Comparison of ENCODE assay signal across 10 mouse cellular contexts in genomic region chrX:133655876-133656538, GRCm38 (mm10). TPM values are rescaled to one million over a fixed set of nuclear protein-coding genes. Genes with fewer than 3 reads are reported as not detected.
DNase-seq lines count a peak whose midpoint lies in the region; ATAC-seq and TF ChIP-seq lines count a peak whose summit lies in the region.
"Had no signal": no experiment of that assay in that cellular context is flagged by ENCODE, and none has a peak within 500 bp of the region (broad histone marks: within the 10 kb centered on the region; RNA-seq: fewer than 3 reads in every experiment).

No protein-coding gene starts in this region.

- no peak overlapping the region for H3K27ac ChIP-seq in lung, postnatal 0 days (ENCODE audit: low read length)
- H3K27ac ChIP-seq in forebrain, embryonic 13.5 days, result no peak overlapping the region
- no peak overlapping the region for H3K27ac ChIP-seq in left cerebral cortex, adult 2 months
- H3K27ac ChIP-seq: macrophage had no signal

- no peak for TF ChIP-seq POLR2A in myocyte (IDR thresholded peaks at IDR 0.05; ENCODE audit: insufficient read length, low read depth)

- H3K27me3 ChIP-seq in lung, postnatal 0 days (replicated peaks; ENCODE audit: insufficient read depth, low read length), result no peaks in the 10 kb centered on the region
- H3K27me3 ChIP-seq in forebrain, embryonic 13.5 days, result no peaks in the 10 kb centered on the region
- no peaks in the 10 kb centered on the region for H3K27me3 ChIP-seq in myocyte (ENCODE audit: control insufficient read depth, insufficient read depth, insufficient read length)

- H3K9ac ChIP-seq in lung, postnatal 0 days (replicated peaks; ENCODE audit: low read depth), result no peak overlapping the region
- H3K9ac ChIP-seq in forebrain, embryonic 13.5 days, result no peak overlapping the region

- 42% methylated on average over 11 of the region's 11 CpGs for WGBS in lung, postnatal 0 days
- WGBS in forebrain, embryonic 13.5 days, result 30% methylated on average over 11 of the region's 11 CpGs

- no peaks in the 10 kb centered on the region for H3K4me1 ChIP-seq in lung, postnatal 0 days (ENCODE audit: insufficient read depth, low read depth, low read length)
- H3K4me1 ChIP-seq in forebrain, embryonic 13.5 days, result peaks cover 30% of the 10 kb centered on the region

- H3K79me2 ChIP-seq in myocyte (ENCODE audit: control insufficient read depth, insufficient read depth), result peaks cover 21% of the 10 kb centered on the region

- intact Hi-C loops in left cerebral cortex, adult 2 months (cut with DNase I), result loop anchor here (10.0 kb wide), 1 partner anchor 1201 kb away; no protein-coding TSS in a partner anchor

- H3ac ChIP-seq in myocyte (ENCODE audit: control insufficient read depth, insufficient read length), result no peak overlapping the region

- TF ChIP-seq EP300 in lung, postnatal 0 days (IDR thresholded peaks at IDR 0.05), result no peak

- no peak for DNase-seq in lung, postnatal 0 days (ENCODE audit: low spot score)
- no peak for DNase-seq in lung, postnatal 36 days
- DNase-seq in embryo, embryonic 11 days, result peak; percentile 26
- no peak for DNase-seq in left cerebral cortex, adult 2 months (ENCODE audit: extremely low spot score in 1 of 2, low spot score in 2 of 2)
- no peak for DNase-seq in testis, postnatal 10 days (ENCODE audit: low spot score)
- DNase-seq: gastrocnemius, postnatal 10 days had no signal

- TF ChIP-seq CTCF in lung, postnatal 0 days (IDR thresholded peaks at IDR 0.05), result no peak
- no peak for TF ChIP-seq CTCF in left cerebral cortex, adult 2 months (IDR thresholded peaks at IDR 0.05)

- H3K9me3 ChIP-seq in lung, postnatal 0 days (ENCODE audit: low read length), result no peaks in the 10 kb centered on the region
- H3K9me3 ChIP-seq in forebrain, embryonic 13.5 days (replicated peaks), result no peaks in the 10 kb centered on the region

- no peak overlapping the region for H3K4me3 ChIP-seq in lung, postnatal 0 days (ENCODE audit: low read depth, low read length)
- H3K4me3 ChIP-seq in forebrain, embryonic 13.5 days, result no peak overlapping the region
- H3K4me3 ChIP-seq in myocyte, result no peak overlapping the region
- H3K4me3 ChIP-seq in left cerebral cortex, adult 2 months, result no peak overlapping the region

- no peak overlapping the region for H3K4me2 ChIP-seq in lung, postnatal 0 days (replicated peaks; ENCODE audit: low read depth, low read length)
- H3K4me2 ChIP-seq in forebrain, embryonic 13.5 days, result peak overlapping the region; percentile 10; the same call in 1 of the 2 replicates
- H3K4me2 ChIP-seq in myocyte (ENCODE audit: low read depth), result peak overlapping the region; percentile 28

- peak; percentile 32; the same call in 1 of the 2 replicates for ATAC-seq in lung, postnatal 0 days
- peak; percentile 79 for ATAC-seq in forebrain, embryonic 13.5 days

- no peaks in the 10 kb centered on the region for H3K36me3 ChIP-seq in lung, postnatal 0 days (ENCODE audit: insufficient read depth, low read length)
- no peaks in the 10 kb centered on the region for H3K36me3 ChIP-seq in forebrain, embryonic 13.5 days (ENCODE audit: poor library complexity, severe bottlenecking)
- H3K36me3 ChIP-seq in myocyte (ENCODE audit: control insufficient read depth, insufficient read depth), result no peaks in the 10 kb centered on the region

TF ChIP-seq in myocyte, 11 proteins besides CTCF, POLR2A, EP300 and RAD21:
- TF ChIP-seq MYOD1 (IDR thresholded peaks at IDR 0.05; ENCODE audit: control insufficient read depth in 1 of 3, insufficient read length in 2 of 3, low read depth in 2 of 3) (peak in 2 of 3 experiments; percentile 6 to 22), USF1 (IDR thresholded peaks at IDR 0.05; ENCODE audit: low read depth) (no peak), MAX (IDR thresholded peaks at IDR 0.05; ENCODE audit: low read depth) (no peak), TCF12 (IDR thresholded peaks at IDR 0.05; ENCODE audit: insufficient read depth, poor library complexity, severe bottlenecking) (no peak)

RNA-seq across cellular contexts. Expression of gene Pcdh19, which starts 32.8 kb away (rescaled TPM):
- polyA plus RNA-seq in lung, postnatal 0 days (2015; fragmentation: Nextera tagmentation; extraction: Ambion mirVana), result 0.39 and 0.62 TPM in 2 replicates
- polyA plus RNA-seq in forebrain, embryonic 13.5 days (2015; fragmentation: Nextera tagmentation; extraction: Ambion mirVana), result 16.2 and 19.2 TPM in 2 replicates
- polyA plus RNA-seq in myocyte (2012; fragmentation: generic; extraction: Trizol), result 9.7 TPM
- 10 to 100 TPM; 38.8 to 39.7 TPM for total RNA-seq in left cerebral cortex, adult 2 months (2021)
- total RNA-seq: hematopoietic stem cell, adult 5-6 weeks had no signal
- polyA plus RNA-seq: macrophage had no signal
